Mouse (Mus musculus) neutrophil, adult 5-6 weeks (primary cell): ENCODE data around the gene Sned1. TPM values are rescaled to one million over a fixed set of nuclear protein-coding genes. Genes with fewer than 3 reads are reported as not detected.
"Not testable (repeated sequence)": the region's sequence is repeated elsewhere in the genome, so short reads cannot be mapped to it uniquely, and the experiment has no call there.

Experiments
- ATAC-seq: fragments of 151-379, 151-347 bp; 2 replicates; pipeline ENCODE4 v1.8.0; 2017; ENCODE audit warnings: mild to moderate bottlenecking, moderate TSS enrichment; ENCODE audit not compliant: insufficient number of reproducible peaks, poor library complexity, low FRiP score, severe bottlenecking; ENCODE audit errors: extremely low read depth
- total RNA-seq: library from RNA; stranded (forward); fragments of 200-1000 nt; gene quantifications from 2 replicates; pipeline ENCODE4 v1.2.3, GENCODE M21; 2017

The Sned1 gene
- total RNA-seq, 1 experiment from 2014 or later: 1.3 TPM

DNA sequence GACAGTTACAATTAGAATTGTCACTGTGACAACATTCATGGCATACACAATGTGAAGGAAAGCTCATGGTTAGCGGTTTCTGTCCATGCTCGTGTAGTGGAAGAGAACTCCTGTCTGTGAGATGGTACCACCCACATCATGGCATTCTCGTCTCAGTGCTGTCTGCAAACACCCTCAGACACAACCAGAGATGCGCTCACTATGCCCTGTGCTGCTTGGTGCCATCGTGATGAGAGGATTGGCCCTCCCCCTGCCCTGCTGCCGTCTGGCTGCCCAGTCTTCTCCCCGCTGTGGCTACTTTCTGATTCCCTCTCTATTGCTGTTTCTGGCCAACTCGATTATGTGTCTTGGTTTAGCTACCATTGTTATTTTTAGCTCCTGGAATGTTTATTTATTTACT, 56.4 kb downstream of the Sned1 start:
- ATAC-seq: no peak

DNA sequence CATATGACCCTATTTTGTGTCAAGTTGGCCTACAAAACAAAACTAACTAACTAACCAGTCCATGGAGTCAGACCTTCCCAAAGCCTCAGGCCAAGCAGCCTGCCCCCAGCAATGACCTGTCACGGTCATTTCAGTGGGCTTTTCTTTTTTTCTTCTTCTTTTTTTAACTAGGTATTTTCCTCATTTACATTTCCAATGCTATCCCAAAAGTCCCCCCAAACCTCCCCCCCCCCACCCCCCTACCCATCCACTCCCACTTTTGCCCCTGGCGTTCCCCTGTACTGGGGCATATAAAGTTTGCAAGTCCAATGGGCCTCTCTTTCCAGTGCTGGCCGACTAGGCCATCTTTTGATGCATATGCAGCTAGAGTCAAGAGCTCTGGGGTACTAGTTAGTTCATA, 58.9 kb downstream of the Sned1 start:
- ATAC-seq: not testable (repeated sequence)

DNA sequence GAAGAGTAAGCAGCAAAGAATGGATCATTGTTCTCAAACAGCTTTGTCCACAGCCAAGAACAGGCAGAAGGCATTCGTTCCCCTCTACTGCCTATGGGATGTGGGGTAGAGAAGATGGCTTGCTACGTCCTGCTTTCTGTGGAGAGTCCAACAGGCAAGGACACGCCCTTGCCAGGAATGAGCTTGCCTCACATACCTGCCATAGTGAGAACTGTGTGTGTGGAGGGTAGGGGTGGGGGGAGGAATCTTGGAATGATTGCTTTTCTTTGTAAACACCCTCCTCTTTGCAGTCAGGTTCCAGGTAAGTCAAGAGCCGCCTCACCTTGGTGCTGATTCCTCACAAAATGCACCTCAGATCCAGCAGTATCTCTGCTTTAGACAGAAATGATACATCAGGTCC, 64.2 kb downstream of the Sned1 start:
- no peak for ATAC-seq

DNA sequence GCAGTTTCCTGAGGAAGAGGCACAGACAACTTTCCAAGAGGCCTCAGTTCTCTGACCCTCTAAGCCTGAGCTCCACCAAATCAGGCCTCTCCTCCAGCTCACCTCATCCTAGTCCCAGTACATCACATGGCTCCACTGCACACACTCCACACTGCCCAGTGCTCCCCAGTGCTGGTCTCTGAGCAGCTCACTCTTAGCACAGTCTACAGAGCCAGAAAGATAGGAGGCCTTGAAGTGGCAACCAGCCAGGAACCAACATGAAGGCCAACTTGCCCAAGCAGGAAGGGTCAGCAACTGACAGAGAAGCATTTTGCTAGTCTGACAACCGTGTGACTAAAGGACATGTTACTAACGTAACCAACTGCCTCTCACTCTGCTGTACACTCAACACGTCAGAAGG, 64.9 kb downstream of the Sned1 start:
- no peak for ATAC-seq

DNA sequence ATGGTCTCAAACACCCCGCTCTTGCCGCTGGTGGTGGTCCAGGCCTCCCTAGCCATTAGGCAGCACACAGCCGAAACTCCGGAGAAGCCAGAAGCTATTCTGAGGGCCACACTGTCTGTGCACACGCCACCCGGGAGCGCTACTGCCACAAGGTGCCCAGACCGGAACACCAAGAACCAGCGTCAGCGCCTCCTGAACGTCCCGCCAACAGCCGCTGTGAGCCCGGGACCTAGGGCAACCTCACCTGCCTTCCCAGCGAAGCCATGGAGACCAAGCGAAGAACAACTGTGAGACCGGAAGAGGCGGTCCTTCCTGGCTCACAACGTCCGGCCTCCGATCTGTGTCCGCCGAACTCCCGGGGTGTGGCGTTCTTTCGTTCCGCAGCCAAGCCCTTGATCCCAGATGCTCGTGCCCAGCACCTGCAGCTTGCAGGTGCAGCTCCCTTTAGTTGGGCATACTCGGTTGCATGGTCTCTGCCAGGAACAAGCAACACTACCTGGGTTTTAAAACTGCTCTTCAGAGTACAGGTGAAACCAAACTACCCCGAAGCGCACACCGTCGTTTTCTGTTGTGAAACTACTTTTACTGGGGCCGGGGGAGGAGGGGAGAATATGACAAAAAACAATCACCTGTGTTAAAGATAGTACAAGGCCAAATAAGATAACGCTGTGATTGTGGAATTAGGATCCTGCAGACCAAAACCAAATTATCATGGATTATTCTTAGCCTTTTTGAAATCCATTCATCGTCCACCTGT, 70.1 kb downstream of the Sned1 start, which contains the start of gene Mterf4:
Mterf4 (minus strand) TSS at position 335 of the 757 bp plus-strand sequence.
- ATAC-seq: peak; percentile 94

DNA sequence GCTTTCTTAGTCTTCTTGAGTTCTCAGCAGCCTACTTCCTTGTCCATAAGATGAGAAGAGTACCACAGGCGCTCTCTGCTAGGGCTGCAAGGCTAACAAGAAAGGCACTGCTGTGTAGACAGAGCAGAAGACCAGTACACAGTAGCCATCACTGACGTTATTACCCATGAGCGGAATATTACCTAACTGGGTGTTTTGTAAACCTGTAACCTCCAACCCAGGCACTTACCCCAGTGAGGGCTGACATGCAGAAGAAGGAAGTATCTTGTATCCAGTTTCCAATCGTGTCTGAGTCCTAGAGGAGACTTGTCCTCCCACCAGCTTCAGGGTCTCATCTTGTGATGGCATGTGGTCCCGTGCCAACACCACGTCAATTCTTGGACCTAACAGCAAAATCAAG, 88.3 kb downstream of the Sned1 start:
- ATAC-seq: no peak

DNA sequence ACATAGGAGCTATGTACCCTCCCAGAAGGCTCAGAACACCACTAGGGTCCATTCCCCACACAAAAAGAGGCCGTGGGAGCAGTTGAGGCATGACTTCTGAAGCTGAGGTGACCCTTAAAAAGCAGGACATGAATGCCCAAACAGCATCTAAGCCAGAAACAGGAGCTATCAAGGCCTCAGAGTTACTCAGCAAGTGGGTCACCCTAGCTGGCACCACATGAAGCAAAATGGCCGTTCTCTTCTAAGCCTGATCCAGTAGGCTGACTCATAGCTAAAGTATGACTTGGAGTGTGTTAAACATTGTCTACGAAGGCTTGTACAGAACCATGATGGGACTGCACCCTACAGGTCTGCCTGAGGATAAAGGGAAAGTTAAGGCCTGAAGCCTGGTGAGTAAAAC, 90.8 kb downstream of the Sned1 start:
- ATAC-seq: no peak

DNA sequence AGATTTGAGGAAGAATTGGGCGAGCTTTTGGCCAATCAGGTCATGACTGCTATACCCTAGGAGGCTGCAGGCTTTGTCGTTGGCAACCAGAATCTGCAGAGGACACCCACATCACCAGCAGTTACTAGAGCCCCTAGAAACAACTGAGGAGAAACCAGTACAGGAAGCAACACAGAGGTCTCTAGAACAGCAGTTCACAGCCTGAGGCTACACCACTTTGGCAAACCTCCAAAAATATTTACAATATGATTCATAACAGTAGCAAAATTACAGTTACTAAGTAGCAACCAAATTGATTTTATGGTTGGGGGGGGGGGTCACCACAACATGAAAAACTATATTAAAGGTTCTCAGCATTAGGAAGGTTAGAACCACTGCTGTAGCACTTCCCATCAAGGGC, 99.0 kb downstream of the Sned1 start:
- ATAC-seq: no peak

DNA sequence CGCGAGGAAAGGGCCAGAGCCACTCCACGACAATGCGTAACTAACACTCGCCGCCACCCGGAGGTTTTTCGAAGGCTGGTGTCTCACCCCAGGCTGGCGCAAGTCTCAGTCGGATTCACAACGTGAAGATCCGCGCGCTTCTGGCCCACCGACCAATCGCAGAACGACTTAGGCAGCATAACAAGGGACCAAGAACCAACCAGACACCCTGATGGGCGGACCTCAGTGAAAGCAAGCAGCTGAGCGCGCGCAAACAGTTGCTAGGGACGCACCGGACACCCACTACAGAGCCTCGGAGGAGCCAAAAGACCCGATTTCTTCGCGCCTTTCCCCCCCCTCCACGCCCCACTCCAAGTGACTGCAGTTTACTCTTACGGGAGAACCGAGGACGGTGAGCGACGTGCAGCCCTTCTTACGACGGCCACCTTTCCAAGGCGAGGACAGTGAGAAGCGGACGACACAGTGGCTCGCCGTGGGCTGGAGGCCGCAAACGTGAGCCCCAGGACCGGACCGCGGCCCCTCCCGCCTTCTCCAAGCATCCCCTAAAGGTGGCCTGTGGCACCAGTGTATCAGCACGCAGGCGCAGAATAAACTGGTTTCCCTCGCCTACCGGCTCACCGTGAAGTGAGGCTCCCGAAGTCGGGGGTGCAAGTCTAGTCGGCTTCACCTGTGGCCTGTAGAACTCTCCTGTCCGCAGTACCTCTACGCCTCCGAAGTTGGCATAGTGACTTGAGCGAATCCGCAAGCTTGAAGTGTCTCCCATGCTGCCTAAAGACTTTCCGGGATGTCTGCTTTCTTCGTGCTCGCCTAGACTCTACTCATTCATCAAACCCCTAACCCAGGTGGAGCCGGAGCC, 107.2 kb downstream of the Sned1 start, which contains the start of the genes Ppp1r7 and Pask:
Ppp1r7 (plus strand) TSS at position 207 of the 856 bp plus-strand sequence.
Pask (minus strand) TSS at position 835 of the 856 bp plus-strand sequence.
- peak; percentile 95 for ATAC-seq

DNA sequence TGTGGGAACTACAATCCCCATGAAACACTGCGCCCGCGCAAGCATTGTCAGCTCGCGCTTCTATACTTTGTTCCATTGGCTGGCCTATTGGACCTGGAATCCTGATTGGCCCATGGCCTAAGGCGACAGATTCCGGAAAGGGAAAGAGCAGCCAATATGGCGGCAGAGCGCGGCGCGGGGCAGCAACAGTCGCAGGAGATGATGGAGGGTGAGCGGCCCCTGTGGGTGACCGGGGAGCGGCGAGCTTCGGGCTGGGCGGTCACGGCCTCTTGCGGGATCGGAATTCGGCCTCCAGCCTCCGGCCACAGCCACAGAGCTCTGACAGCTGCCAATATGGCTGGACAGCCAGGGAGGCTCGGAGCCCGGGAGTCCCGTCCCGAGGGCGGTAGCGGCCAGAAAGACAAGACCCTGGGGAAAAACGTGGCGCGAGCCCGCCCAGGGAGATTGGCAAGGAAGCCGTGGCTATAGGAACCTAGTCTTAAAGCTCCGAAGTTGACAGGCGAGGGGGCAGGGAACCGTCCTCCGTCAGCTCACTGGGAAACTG, 107.9 kb downstream of the Sned1 start:
- ATAC-seq: peak; percentile 93

DNA sequence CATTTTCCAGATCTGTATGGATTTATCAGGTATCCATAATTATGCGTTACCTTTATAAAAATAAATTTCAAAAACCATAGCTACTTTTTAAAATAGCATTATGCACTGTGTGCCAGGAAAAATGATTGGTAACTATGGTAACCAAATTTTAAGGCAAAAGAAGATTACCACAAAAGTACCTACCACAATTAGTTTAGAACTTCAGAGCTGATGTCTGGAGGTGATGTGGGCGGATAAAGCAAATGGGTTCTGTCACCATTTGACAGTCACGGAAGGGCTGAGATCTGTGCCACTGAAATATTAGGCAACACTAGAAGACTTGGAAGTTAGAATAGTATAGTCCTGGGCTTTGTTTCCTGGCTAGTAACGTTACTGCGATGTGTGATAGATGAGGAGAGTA, 111.5 kb downstream of the Sned1 start:
- ATAC-seq: no peak

DNA sequence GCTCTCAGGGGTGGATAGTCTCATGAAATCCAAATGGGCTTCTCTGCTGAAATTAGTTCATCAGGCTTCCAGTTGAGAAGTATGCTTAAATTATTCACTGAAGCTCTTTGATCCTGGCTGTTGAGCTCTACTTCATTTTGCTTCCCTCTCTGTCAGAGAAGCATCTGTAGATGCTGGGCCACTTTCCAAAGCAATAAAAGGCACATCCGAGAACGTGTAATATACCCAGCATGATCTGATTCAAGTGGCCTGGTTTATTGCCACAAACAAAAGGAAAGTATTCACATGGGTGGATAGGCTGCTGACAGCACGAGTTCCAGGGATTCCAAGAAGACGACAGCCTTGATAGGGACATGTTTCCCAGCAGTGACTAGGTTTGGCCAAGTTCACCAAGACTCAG, 114.1 kb downstream of the Sned1 start:
- no peak for ATAC-seq

Other genes with a start within 250 kb of the Sned1 start
- not detected in 2 replicates for gene Aqp12, start 229.5 kb upstream of the Sned1 start, total RNA-seq
- not detected in 2 replicates for gene Kif1a, start 133.9 kb upstream of the Sned1 start, total RNA-seq
- gene Agxt, start 100.6 kb upstream of the Sned1 start, total RNA-seq: not detected in 2 replicates
- 0.93 and 0.98 TPM in 2 replicates for gene 2310007B03Rik, start 74.9 kb upstream of the Sned1 start, total RNA-seq
- gene Crocc2, start 67.1 kb upstream of the Sned1 start, total RNA-seq: not detected in 2 replicates
- gene Mterf4, start 70.1 kb downstream of the Sned1 start, total RNA-seq: 16.6 and 17.8 TPM in 2 replicates
- gene Ppp1r7, start 107.0 kb downstream of the Sned1 start, total RNA-seq: 19.1 and 23.9 TPM in 2 replicates
- 0.35 and 3.2 TPM in 2 replicates for gene Pask, start 107.6 kb downstream of the Sned1 start, total RNA-seq
- gene Ano7, start 138.1 kb downstream of the Sned1 start, total RNA-seq: not detected in 2 replicates
- gene Hdlbp, start 243.0 kb downstream of the Sned1 start, total RNA-seq: 61.7 and 62.9 TPM in 2 replicates